Comparison of ENCODE assay signal across 14 mouse cellular contexts in genomic region chr7:110914531-110914930, GRCm38 (mm10). TPM values are rescaled to one million over a fixed set of nuclear protein-coding genes. Genes with fewer than 3 reads are reported as not detected.
A peak's percentile ranks its signal among the peaks of the same experiment; 100 is the strongest.
DNase-seq lines count a peak whose midpoint lies in the region; ATAC-seq and TF ChIP-seq lines count a peak whose summit lies in the region.
"Had no signal": no experiment of that assay in that cellular context is flagged by ENCODE, and none has a peak within 500 bp of the region (broad histone marks: within the 10 kb centered on the region; RNA-seq: fewer than 3 reads in every experiment).

No protein-coding gene starts in this region.

- 58% methylated on average over 3 of the region's 3 CpGs for WGBS in lung, embryonic 16.5 days
- 44% methylated on average over 3 of the region's 3 CpGs for WGBS in lung, adult 2 months
- WGBS in liver, embryonic 12.5 days (ENCODE audit: insufficient replicate concordance), result 24% methylated on average over 3 of the region's 3 CpGs
- 61% methylated on average over 3 of the region's 3 CpGs for whole genome bisulfite sequencing in stomach, embryonic 15.5 days

- H3K36me3 ChIP-seq in lung, embryonic 16.5 days (ENCODE audit: control insufficient read depth, insufficient read depth, low read length), result no peaks in the 10 kb centered on the region
- H3K36me3 ChIP-seq in liver, embryonic 12.5 days, result no peaks in the 10 kb centered on the region
- H3K36me3 ChIP-seq in stomach, embryonic 15.5 days, result no peaks in the 10 kb centered on the region
- H3K36me3 ChIP-seq: heart, embryonic 13.5 days; hindbrain, embryonic 12.5 days had no signal

- H3K9me3 ChIP-seq in lung, embryonic 16.5 days (ENCODE audit: control insufficient read depth, low read length), result no peaks in the 10 kb centered on the region
- H3K9me3 ChIP-seq in liver, embryonic 12.5 days (replicated peaks), result no peaks in the 10 kb centered on the region
- H3K9me3 ChIP-seq in stomach, embryonic 15.5 days, result no peaks in the 10 kb centered on the region
- H3K9me3 ChIP-seq: heart, embryonic 13.5 days; hindbrain, embryonic 12.5 days; megakaryocyte, embryonic 14.5 days had no signal

- no peak for DNase-seq in lung, adult 2 months
- DNase-seq in frontal cortex, postnatal 14 days (ENCODE audit: low spot score in 2 of 2), result no peak
- no peak for DNase-seq in urinary bladder, adult 18-20 months (ENCODE audit: low spot score in 2 of 2)
- no peak for DNase-seq in embryo, embryonic 10.5 days (ENCODE audit: low spot score)
- DNase-seq: adrenal gland, adult 2 months; left cerebral cortex, postnatal 4 days had no signal

- no peak overlapping the region for H3K9ac ChIP-seq in lung, embryonic 16.5 days (ENCODE audit: low read length)
- peak overlapping the region; percentile 50; the same call in 1 of the 2 replicates for H3K9ac ChIP-seq in liver, embryonic 12.5 days
- no peak overlapping the region for H3K9ac ChIP-seq in stomach, embryonic 15.5 days
- H3K9ac ChIP-seq: heart, embryonic 13.5 days; hindbrain, embryonic 12.5 days had no signal

- peak; percentile 47; the same call in 1 of the 2 replicates for ATAC-seq in lung, embryonic 16.5 days (ENCODE audit: low read depth)
- 0 out of 2 replicates have a peak, but pooled peaks have one; percentile 27 for ATAC-seq in common myeloid progenitor, adult 5-6 weeks (replicated peaks; ENCODE audit: low read depth, poor library complexity, severe bottlenecking)
- peak; percentile 97 for ATAC-seq in liver, embryonic 12.5 days
- peak; percentile 90 for ATAC-seq in stomach, embryonic 15.5 days (ENCODE audit: insufficient read depth, low FRiP score, low read depth)

- no peak for TF ChIP-seq POLR2A in lung, adult 2 months (IDR thresholded peaks at IDR 0.05; ENCODE audit: borderline replicate concordance, extremely low read depth, low read depth, low read length)

- H3K27me3 ChIP-seq in lung, embryonic 16.5 days (ENCODE audit: control insufficient read depth, insufficient read depth, low read depth, low read length), result no peaks in the 10 kb centered on the region
- H3K27me3 ChIP-seq in liver, embryonic 12.5 days (replicated peaks), result no peaks in the 10 kb centered on the region
- no peaks in the 10 kb centered on the region for H3K27me3 ChIP-seq in stomach, embryonic 15.5 days (replicated peaks)
- H3K27me3 ChIP-seq: heart, embryonic 13.5 days; hindbrain, embryonic 12.5 days; megakaryocyte, embryonic 14.5 days had no signal

- H3K4me3 ChIP-seq in lung, embryonic 16.5 days (ENCODE audit: low read length), result no peak overlapping the region
- H3K4me3 ChIP-seq in lung, adult 2 months (replicated peaks; ENCODE audit: extremely low read depth, low read depth, low read length), result no peak overlapping the region
- H3K4me3 ChIP-seq in liver, embryonic 12.5 days, result no peak overlapping the region
- H3K4me3 ChIP-seq in stomach, embryonic 15.5 days (replicated peaks), result no peak overlapping the region
- H3K4me3 ChIP-seq: heart, embryonic 13.5 days; hindbrain, embryonic 12.5 days; megakaryocyte, embryonic 14.5 days had no signal

- H3K4me1 ChIP-seq in lung, embryonic 16.5 days (replicated peaks; ENCODE audit: control insufficient read depth, insufficient read depth, low read length), result peaks cover 3% of the 10 kb centered on the region; the same call in 1 of the 2 replicates
- peaks cover 7% of the 10 kb centered on the region; the same call in 1 of the 2 replicates for H3K4me1 ChIP-seq in lung, adult 2 months (ENCODE audit: control insufficient read depth, insufficient read depth, low read length)
- peaks cover 64% of the 10 kb centered on the region for H3K4me1 ChIP-seq in liver, embryonic 12.5 days
- H3K4me1 ChIP-seq in stomach, embryonic 15.5 days, result peaks cover 2% of the 10 kb centered on the region; the same call in 1 of the 2 replicates
- H3K4me1 ChIP-seq: hindbrain, embryonic 12.5 days had no signal

- TF ChIP-seq CTCF in lung, adult 2 months (IDR thresholded peaks at IDR 0.05; ENCODE audit: insufficient read depth, low read length), result no peak

- no peak overlapping the region for H3K4me2 ChIP-seq in lung, embryonic 16.5 days (ENCODE audit: low read depth, low read length)
- peak overlapping the region; percentile 49 for H3K4me2 ChIP-seq in liver, embryonic 12.5 days
- no peak overlapping the region for H3K4me2 ChIP-seq in stomach, embryonic 15.5 days
- H3K4me2 ChIP-seq: heart, embryonic 13.5 days; hindbrain, embryonic 12.5 days had no signal

- H3K27ac ChIP-seq in lung, embryonic 16.5 days (ENCODE audit: low read length), result no peak overlapping the region
- peak overlapping the region; percentile 81 for H3K27ac ChIP-seq in liver, embryonic 12.5 days
- no peak overlapping the region for H3K27ac ChIP-seq in stomach, embryonic 15.5 days
- H3K27ac ChIP-seq: heart, embryonic 13.5 days; hindbrain, embryonic 12.5 days had no signal

RNA-seq across cellular contexts. Expression of gene Lyve1, which starts 51.5 kb away (rescaled TPM):
- 67.3 and 72.5 TPM in 2 replicates for polyA plus RNA-seq in lung, embryonic 16.5 days (2015; fragmentation: Nextera tagmentation; extraction: Ambion mirVana)
- 82.0 and 157 TPM in 2 replicates for polyA plus RNA-seq in lung, adult 2 months (2012; rRNA removed)
- total RNA-seq in common myeloid progenitor, adult 5-6 weeks (2017), result not detected in 2 replicates
- polyA plus RNA-seq in liver, embryonic 12.5 days (2016; fragmentation: Nextera tagmentation; extraction: Ambion mirVana), result 26.7 and 28.6 TPM in 2 replicates
- polyA plus RNA-seq in stomach, embryonic 15.5 days (2015; fragmentation: Nextera tagmentation; extraction: Ambion mirVana), result 13.4 and 13.8 TPM in 2 replicates
- polyA plus RNA-seq: C2C12 had no signal

Comparison
In these comparisons a context has a peak if more than half of its experiments do, and no peak if none do; other contexts are left out.
1. ATAC-seq: peak in every context shown above with its lines; median percentile 97 in liver, embryonic 12.5 days; 90 in stomach, embryonic 15.5 days; 47 in lung, embryonic 16.5 days; 27 in common myeloid progenitor, adult 5-6 weeks.